Mouse (Mus musculus): ENCODE data around the gene Cdh1.
A peak's percentile ranks its signal among the peaks of the same experiment; 100 is the strongest.

The Cdh1 gene

DNA sequence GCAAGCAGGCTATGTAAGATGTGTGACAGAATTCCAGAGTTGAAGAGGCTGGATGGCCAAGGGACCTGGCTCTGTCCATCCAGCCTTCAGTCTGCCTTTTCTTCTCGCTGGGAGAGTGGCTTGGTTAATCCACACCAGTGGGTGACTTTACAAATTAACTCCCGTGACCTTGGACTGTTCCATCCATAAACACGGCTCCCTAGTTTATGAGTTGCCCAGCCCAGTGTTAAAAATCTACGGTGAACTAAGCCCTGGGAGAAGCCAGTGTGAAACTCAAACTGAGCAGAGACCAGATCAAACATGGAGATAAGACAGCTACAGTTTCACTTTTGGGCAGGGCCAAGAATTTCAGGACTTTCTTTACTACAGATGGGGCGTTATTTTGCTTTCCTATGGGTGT lies 19.9 kb downstream of the Cdh1 start:
- DNase-seq (ENCODE audit: low read depth, low spot score), result peak; percentile 52

DNA sequence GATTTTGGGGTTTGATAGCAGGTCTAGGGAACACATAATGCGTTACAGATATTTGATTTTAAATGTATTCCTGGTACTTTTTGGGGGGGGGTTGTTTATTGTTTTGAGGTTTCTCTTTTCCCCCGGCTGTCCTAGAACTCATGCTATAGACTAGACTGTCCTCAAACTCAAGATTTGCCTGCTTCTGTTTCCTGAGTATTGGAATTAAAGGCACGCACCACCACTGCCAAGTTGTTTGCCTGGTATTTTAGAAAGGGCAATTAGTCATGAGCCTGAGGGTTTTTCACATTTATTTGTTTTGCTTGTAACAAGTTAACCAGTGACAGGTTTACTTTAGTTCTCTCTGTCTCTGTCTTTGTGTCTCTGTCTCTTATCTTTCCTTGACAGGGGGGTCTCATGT lies 20.3 kb downstream of the Cdh1 start:
- no peak for DNase-seq (ENCODE audit: low read depth, low spot score)

DNA sequence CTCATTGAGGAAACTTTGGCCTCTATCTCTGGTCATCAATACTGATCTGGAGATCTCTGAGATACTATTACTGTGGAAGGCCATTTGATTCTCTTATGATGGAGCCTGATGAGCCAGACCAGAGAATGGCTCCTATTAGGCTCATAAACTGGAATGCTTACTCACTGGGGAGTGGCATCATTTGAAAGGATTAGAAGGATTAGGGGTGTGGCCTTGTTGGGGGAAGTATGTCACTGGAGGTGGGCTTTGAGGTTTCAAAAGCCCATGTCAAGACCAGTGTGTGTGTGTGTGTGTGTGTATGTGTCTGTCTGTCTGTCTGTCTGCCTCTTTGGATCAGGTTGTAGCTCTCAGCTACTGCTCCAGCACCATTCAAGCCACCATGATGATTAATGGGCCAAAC lies 20.8 kb downstream of the Cdh1 start:
- DNase-seq (ENCODE audit: low read depth, low spot score), result no peak

DNA sequence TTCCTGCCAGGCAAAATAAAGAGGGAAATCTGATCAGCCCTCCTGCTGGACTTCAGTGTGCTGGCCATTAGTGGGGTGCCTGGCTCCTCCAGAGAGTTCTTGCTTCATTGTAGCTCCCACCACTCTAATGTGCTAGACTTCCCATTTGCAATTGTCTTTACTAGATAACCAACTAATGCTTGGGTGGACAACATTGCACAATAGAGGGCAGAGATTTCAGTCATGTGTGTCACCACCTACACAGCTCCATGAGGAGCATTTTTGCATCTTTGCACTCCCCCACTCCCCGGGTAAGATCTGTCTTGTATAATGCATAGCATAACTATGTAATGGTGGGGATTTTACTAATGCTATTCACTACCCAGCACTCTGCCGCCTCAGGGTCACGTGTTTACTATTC lies 21.6 kb downstream of the Cdh1 start:
- DNase-seq (ENCODE audit: low read depth, low spot score), result no peak

DNA sequence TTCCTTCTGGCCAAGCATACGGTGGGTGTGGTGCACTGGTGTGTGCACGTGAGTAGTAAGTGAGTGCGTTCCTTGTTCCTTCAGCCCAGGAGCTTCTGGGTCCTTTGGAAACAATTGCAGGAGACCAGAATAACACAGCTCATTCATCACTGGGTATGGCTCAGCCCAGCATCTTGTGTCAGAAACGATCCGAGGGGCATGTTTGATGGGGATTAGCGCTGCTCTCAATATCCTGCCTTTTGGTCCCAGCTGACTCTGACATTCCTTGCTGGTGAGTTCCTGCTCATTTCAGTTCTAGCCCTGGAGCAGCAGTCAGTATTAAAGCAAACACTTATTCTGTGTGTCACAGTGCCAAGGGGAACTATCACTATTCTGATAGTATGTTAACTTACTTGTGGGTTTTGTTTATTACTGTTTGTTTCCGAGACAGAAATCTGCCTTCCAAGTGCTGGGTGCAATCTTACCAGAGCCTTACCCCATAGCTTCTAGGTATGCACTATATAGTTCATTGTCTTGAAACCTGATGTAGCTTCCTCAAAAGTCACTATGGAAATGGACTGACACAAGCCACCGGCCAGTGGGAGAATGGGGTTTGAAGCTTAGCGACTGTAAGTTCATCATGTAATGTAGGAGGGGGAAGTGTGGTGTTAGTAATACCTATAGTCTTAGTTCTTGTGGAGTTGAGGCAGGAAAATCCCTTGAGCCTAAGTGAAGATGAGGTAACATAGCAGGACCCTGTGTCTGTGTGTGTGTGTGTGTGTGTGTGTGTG lies 23.1 kb downstream of the Cdh1 start:
- no peak for DNase-seq (ENCODE audit: low read depth, low spot score)

DNA sequence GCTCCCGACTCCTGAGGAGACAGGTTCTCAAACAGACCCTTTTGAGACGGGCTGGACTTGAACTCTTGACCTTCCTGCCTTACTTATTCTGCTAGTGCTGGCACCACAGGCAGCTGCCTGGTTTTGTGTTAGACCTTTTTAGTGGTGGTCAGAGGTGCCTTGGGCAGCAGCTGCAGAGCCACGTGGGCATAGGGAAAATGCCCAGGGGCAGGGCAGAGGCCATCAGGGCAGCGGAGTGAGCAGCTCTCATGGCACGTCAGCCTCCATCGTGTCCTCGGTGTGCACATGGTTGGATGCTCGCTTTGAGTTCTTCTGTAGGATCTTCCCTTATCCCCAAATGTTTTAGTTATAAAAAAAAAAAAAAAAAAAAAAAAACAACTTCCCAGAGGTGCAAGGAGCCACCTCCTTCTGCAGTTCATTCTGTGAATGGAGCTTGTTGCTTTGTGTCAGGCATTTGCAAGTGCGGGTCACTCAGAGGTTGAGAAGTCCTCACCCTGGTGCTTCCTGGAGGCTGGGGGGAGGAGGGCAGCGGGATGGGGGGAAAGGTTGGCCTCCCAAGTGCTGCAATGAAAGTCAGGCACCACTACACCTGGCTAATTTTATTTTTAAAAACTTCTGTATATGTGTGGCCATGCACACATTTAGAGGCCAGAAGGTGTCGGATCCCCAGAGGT lies 25.3 kb downstream of the Cdh1 start:
- DNase-seq (ENCODE audit: low read depth, low spot score), result no peak

DNA sequence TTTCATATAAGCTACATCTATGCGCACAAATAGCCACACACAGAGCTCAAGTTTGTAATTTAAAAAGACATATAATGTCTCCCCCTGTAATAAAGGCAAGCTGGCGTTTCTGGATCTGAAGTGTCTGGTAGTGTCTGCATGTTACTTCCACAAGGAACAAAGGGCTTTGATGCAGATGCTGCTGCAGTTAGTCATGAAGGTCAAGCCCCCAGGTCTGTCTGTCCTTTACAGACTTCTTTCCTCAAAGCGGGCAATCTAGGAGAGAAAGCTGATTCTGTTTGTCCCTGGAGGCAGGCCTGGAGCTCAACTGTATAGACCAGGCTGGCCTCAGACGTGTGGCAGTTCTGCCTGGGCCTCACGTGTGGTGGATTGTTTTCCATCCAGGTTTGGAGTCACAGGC lies 26.3 kb downstream of the Cdh1 start:
- no peak for DNase-seq (ENCODE audit: low read depth, low spot score)

DNA sequence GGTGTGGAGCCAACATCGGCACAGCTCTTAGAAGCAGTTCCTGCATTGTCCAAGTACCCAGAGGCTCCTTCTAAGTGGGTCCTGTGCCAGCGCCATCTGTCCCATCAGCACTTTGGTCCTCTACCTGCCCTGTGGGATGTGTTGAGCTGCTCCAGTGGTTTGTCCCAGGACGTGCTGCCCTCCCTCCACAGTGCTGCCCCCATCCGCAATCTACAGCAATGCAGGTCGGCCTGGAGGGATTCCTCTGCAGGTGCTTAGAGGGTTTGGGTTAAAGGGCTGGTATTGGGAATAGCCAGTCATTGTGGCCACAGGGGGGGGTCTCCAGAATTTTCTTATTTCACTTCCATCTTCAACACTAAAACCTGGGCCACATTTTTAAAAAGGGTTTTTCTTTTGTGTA lies 28.8 kb downstream of the Cdh1 start:
- DNase-seq (ENCODE audit: low read depth, low spot score), result no peak

DNA sequence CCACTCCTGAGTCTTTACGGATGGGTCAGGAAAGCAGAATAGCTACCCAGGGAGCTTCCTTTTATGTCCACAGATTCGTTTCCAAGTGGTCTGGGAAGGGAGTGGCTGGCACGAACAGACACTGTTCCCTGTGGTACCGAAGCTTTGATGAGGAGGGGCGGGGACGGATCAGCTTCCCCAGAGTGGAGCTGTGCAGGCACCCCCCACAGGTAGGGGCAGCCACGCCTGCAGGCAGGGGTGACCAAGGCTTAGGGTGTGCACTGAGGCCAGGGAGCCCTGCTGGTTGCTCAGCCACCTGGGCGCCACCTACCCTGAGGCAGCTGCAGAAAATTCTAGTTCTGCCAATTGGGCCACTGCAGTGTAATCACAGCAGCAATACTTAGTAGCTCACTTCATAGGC lies 29.5 kb downstream of the Cdh1 start:
- DNase-seq (ENCODE audit: low read depth, low spot score), result no peak

DNA sequence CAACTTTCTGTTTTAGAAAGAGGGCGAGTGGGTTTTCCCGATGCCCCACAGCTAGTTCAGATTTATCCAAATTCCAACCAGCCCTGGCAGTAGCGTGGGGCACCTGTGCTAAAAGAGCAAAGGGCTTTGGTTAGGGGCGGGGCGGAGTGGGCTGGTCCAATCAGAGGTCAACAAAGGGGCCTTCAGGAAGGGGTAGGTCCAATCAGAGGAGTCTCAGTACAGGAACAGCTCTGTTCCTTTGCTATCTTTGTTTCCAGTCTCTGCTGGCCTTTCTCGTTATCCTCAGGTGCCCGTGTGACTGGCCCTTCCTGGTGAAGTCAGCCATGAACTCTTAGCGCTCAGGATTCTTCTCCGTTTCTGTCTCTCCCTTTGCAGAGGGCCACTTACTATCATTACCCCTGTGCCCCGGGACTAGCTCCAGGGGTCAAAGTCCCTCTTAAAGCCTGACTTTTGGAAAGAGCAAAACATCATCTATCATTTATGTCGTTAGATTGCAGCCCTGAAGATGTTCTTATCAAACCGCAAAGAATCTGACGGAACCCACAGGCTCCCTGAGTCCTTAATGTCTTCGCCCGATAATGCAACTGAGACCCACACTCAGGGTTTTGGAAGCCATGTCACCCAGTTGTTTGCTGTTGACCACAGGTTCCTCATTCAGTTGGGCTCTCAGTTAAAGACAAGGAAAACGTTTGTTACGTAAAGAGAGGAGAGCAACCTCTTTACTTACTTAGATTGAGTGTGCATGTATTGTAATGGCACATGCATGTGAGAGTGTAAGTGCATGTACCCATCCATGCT lies 30.4 kb downstream of the Cdh1 start:
- DNase-seq (ENCODE audit: low read depth, low spot score), result peak; percentile 73

DNA sequence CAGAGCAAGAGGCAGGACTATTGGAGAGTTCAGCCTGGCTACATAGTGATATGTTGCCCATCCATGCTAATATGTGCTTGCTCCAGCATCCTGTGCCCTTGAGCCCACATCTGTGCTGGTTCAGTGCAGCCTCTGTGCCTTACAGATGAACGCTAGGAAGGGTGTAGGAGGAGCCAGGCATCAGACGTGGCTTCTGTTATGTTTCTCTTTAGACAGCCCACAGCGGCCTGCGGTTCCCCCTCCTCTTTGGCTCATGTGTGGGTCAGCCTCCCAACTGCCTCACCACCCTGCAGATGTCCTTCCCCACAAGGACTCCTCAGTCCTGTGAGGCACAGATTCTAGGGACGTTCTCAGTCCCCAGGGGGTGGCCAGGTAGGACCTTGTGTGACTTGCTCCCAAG lies 32.1 kb downstream of the Cdh1 start:
- no peak for DNase-seq (ENCODE audit: low read depth, low spot score)

DNA sequence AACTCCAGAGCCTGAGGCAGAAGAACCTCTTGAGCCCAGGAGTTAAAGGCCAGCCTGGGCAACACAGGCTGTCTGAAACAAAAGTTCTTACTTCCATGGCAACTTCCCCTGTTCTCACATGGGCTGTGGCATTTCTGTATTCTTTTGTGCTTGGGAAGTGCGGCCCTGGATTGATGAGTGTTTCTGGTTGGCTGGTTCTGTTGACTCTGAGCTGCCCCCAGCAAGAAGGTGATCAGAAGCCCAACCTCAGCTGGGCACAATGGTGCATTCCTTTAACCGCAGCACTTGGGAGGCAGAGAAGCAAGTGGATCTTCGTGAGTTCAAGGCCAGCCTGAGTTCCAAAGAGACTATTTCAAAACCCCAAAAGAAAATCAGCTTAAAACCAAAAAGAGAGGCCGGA lies 34.3 kb downstream of the Cdh1 start:
- no peak for DNase-seq (ENCODE audit: low read depth, low spot score)

DNA sequence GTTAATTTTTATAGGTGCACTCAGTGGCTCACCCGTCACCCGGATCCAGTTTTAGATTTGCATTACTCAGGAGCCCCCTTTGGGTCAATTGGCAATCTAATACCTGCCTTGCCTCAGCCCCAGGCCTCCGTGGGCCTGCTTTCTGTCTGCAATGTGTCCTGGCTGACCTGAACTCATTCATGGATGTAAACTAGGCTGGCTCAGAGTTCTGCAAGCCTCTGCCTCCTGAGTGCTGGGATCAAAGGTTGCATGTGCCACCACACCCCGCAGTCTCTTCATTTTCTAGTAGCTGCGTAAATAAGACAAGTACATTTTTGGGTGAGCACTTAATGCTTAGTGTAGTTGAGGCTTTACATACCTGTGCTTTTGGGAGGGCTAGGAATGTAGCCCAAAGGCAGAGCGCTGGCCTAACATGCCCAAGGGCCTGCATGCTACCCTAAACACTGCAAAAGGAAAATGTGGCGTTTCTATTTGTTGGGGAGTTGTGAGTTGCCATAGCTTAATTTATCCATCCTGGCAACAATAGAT lies 35.7 kb downstream of the Cdh1 start:
- no peak for DNase-seq (ENCODE audit: low read depth, low spot score)

DNA sequence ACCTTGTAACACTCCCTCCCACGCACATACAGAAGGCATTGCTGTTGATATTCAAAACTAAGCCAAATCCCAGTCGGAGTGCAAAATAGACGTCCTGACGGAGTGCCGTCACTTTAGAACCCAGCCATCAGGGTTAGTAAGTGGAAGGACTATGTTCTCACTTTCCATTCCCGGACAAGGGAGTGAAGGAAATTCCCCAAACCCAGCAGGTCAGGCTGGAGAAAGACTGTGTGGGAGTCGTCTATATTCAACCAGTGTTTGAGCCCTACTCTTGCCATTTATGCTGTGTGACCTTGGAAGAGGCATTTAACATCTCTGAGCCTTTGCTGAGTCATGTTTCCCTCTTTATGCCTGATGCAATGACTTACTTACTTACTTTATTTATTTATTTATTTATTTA lies 37.1 kb downstream of the Cdh1 start:
- no peak for DNase-seq (ENCODE audit: low read depth, low spot score)

DNA sequence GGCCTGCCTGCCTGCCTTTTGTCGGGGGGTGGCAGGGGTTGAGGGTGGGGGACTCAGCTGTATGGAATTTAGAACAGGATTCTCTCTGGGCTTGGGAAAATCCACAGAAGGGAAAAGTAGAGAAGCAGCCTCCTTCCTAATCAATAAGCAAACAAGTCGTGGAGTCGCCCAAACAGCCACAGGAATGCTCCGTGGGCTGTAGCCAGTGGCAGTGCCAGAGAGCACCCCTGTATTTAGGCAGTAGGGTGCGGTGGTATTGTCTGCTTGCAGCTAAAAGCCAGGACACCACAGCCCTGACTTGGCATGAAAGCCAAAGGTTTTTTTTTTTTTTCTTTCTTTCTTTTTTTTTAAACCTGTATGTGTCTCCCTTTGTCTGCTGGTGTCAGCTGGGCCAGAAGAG lies 37.8 kb downstream of the Cdh1 start:
- DNase-seq (ENCODE audit: low read depth, low spot score), result no peak

DNA sequence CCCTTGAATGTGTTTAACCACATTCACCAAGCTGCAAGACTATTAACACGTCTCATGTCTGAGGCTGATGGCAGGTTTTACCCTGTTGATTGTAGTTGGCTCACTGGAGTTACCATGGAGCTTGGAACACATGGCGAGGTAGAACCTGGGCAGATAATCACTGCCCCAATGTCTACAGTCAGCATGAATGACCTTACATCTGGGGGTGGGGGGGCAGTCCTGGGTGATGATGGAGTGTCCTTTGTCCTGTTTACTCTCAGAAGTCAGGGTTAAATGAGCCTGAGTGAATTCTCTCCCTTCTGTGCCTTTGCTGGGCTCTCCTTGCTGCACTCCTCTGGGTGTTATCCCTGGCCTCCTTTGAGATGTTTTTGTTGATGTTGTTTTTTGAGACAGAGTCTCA lies 39.0 kb downstream of the Cdh1 start:
- no peak for DNase-seq (ENCODE audit: low read depth, low spot score)

DNA sequence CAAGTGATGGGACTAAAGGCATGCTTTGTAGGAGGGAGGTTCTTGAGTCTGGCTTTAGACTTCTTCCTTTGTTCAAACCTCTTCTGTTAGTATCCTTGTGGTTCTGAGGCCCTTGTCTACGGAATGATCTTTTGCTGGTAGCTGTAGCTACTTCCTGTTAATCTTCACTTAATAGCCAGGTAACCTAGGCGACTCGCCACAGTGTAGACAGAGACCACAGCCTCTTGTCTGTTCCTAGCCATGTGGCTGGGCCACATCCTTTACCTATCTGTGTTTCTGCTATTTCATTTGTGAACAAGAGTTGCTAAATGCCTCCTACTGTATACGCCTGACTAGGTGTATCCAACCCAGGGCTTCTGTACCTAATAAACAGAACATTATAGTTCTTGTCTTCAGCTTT lies 39.9 kb downstream of the Cdh1 start:
- peak; percentile 83 for DNase-seq (ENCODE audit: low read depth, low spot score)

DNA sequence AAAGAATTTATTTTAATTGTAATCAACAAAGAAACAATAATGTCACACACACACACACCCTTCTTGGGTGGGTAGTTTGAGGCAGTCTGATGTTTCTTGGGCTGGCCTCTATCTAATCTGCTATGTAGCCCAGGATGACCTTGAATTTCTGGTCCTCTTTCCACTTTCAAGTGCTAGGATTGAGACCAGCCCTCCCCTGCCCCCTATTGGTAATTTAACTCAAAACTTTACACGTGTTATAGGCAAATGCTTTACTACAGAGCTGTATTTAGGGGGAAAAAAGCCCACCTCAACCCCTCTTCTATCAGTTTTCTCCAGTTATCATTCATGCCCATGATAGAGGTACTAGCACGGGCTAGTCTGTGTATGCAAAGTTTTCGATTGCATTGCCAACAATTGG lies 41.8 kb downstream of the Cdh1 start:
- peak; percentile 34 for DNase-seq (ENCODE audit: low read depth, low spot score)

DNA sequence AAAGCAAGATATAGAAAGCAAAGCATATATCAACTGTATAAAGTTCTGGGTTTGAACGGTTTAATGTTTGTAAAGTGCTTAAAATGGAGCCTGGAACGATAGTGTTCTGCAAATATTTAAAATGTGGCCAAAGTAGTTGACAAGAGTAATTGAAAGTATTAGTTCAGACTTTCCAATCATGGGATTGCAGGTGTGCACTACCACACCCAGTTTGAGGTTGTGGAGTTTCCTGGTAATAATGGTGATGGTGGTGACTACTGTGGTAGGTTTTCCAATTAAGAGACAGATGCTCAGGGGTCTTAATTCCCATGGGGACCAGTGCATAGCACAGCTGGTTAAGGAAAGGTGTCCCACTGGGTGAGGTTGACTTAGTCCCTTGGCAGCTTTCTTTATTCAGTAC lies 43.0 kb downstream of the Cdh1 start:
- DNase-seq (ENCODE audit: low read depth, low spot score), result no peak

DNA sequence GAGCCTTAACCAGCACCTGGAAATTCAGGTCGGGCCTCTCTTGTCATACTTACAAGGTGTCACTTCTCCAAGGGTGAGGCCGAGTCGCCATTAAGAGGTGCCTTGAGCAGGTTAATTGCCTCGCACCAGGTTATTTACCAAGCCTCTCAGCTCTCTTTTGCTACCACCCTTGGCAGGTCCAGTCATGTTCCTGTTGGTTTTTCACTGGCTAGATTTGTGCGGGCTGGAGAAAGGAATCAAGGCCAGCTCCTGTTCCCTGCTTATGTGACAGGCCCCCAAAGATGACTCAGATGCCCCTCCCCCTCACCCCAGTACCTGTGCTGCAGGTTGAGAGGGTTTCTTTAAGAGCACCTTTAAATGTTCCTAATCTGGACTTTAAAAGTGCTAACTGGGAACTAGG lies 43.6 kb downstream of the Cdh1 start:
- DNase-seq (ENCODE audit: low read depth, low spot score), result no peak

DNA sequence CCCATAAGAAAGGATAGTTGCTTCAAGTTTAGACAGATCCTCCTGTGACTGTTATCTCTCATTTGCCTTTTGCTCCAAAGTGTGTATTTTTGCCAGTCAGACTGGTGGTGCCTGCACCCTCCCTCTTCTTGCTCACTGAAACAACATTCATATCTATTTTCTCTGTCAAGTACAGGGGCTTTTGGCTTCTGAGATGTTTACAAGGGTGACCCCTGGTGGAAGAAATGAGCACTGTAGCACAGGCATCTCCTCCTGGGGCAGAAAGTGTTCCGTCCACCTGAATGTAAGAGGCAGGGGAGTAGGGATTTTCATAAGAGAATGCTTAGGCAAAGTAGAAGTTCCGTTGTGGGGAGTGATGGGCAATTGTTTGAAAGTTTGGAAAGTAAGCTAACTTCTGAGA lies 44.2 kb downstream of the Cdh1 start:
- peak; percentile 88 for DNase-seq (ENCODE audit: low read depth, low spot score)

DNA sequence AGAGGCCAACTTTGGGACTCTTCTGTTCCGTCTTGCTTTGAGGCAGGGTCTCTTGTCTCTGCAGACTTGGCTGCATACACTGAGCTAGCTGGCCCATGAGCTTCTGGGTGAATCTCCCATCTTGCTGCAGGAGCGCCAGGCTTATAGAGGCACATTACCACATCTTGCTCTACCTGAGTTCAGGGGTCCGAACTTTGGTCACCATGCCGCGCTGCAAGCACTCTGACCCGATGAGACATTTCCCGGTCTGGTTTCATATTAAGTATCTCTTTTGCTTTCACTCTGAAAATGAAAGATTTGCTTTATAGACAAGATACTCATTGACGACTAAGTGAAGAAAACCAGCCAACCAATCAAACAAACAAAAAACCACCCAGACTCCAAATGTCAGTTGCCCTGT lies 45.3 kb downstream of the Cdh1 start:
- DNase-seq (ENCODE audit: low read depth, low spot score), result no peak

DNA sequence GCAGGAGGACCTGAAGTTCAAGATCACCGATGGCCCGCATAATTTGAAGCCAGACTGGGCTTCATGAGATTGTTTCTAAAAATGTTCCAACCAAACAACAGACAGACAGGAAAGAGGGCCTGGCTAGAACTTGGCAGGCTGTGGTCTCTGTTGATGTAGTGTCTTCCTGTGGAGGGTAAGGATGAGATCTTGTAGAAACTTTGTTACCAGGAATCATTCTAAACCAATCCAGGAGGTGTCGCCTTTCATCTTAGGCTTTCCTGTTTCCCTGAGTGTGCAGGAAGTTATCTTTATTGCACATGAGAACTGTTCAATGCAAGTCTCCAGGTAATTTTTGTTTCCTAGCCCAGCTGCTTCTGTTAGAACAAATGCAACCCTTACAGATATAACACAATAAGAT lies 48.8 kb downstream of the Cdh1 start:
- no peak for DNase-seq (ENCODE audit: low read depth, low spot score)
